8 mouse cellular contexts compared by ENCODE assay signal in the genomic region with DNA sequence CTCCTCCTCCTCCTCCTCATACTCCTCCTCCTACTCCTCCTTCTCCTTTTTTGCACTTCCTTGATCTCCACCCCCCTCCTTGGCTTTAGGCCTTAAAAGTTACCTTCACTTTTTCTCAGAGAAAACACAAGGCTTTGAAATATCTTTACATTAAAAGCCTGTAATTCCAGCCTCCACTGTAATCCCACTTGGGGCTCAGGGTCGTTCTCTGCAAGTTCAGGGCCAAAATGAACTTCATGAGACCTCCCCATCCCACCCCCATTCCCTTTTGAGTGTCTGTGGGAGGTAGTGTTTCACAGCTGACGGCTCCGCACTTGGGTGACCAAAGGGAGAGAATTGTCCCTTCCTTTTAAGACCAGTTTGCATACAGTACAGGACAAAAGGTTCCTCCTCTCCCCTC. TPM values are rescaled to one million over a fixed set of nuclear protein-coding genes. Genes with fewer than 3 reads are reported as not detected.
DNase-seq lines count a peak whose midpoint lies in the region; ATAC-seq and TF ChIP-seq lines count a peak whose summit lies in the region.

No protein-coding gene starts in this region.

- H3K4me2 ChIP-seq in intestine, embryonic 15.5 days (replicated peaks), result peak overlapping the region; percentile 86

- no peaks in the 10 kb centered on the region for H3K9me3 ChIP-seq in intestine, embryonic 15.5 days

- no peaks in the 10 kb centered on the region; the same call in 1 of the 2 replicates for H3K36me3 ChIP-seq in intestine, embryonic 15.5 days
- H3K36me3 ChIP-seq in small intestine, adult 2 months (ENCODE audit: control insufficient read depth, insufficient read depth, low read length), result peaks cover 5% of the 10 kb centered on the region

- TF ChIP-seq CTCF in small intestine, adult 2 months (IDR thresholded peaks at IDR 0.05; ENCODE audit: extremely low read depth, insufficient read length, insufficient replicate concordance, low read depth, low read length), result no peak

- no peak for TF ChIP-seq POLR2A in small intestine, adult 2 months (IDR thresholded peaks at IDR 0.05; ENCODE audit: low read depth, low read length)

- H3K4me3 ChIP-seq in intestine, embryonic 15.5 days (replicated peaks), result no peak overlapping the region
- H3K4me3 ChIP-seq in small intestine, adult 2 months (ENCODE audit: low read depth, low read length), result peak overlapping the region; percentile 77; the same call in 1 of the 2 replicates

- H3K4me1 ChIP-seq in intestine, embryonic 15.5 days (replicated peaks), result 0 out of 2 replicates have a peak, but pooled peaks cover 5% of the 10 kb centered on the region
- H3K4me1 ChIP-seq in small intestine, adult 2 months (ENCODE audit: control insufficient read depth, insufficient read depth, insufficient read length, low read length), result no peaks in the 10 kb centered on the region; the same call in none of the 2 replicates

- H3K27ac ChIP-seq in intestine, embryonic 15.5 days, result peak overlapping the region; percentile 62
- no peak overlapping the region for H3K27ac ChIP-seq in small intestine, adult 2 months (ENCODE audit: insufficient read depth, low read depth, low read length)

- no peak for ATAC-seq in intestine, embryonic 15.5 days

- no peaks in the 10 kb centered on the region for H3K27me3 ChIP-seq in intestine, embryonic 15.5 days (replicated peaks)
- no peaks in the 10 kb centered on the region for H3K27me3 ChIP-seq in small intestine, adult 2 months (ENCODE audit: control insufficient read depth, insufficient read depth, low read length)

- DNase-seq in embryo, embryonic 10.5 days (ENCODE audit: low spot score), result peak; percentile 8
- DNase-seq in embryo, embryonic 10 days (ENCODE audit: low spot score), result no peak
- peak; percentile 3 for DNase-seq in lung, postnatal 10 days
- DNase-seq in lung, postnatal 14 days, result no peak
- no peak for DNase-seq in adrenal gland, postnatal 25 days
- DNase-seq in frontal cortex, postnatal 25 days (ENCODE audit: low spot score in 2 of 2), result no peak

- no peak overlapping the region for H3K9ac ChIP-seq in intestine, embryonic 15.5 days

- 32% methylated on average over 3 of the region's 3 CpGs for WGBS in intestine, embryonic 15.5 days
- WGBS in small intestine, adult 2 months, result 43% methylated on average over 3 of the region's 3 CpGs

RNA-seq across cellular contexts. Expression of a gene that starts 0.2 kb away (rescaled TPM):
- 48.1 and 49.5 TPM in 2 replicates for polyA plus RNA-seq in intestine, embryonic 15.5 days (2015; fragmentation: Nextera tagmentation; extraction: Ambion mirVana)
- polyA plus RNA-seq in small intestine, adult 2 months (2012; rRNA removed), result 6.9 and 8.2 TPM in 2 replicates
- total RNA-seq in adrenal gland, postnatal 25 days (2021), result 47.5 and 61.7 TPM in 2 replicates

RNA-seq across cellular contexts. Expression of a gene that starts 47.5 kb away (rescaled TPM):
- 187 and 218 TPM in 2 replicates for polyA plus RNA-seq in intestine, embryonic 15.5 days (2015; fragmentation: Nextera tagmentation; extraction: Ambion mirVana)
- 301 and 397 TPM in 2 replicates for polyA plus RNA-seq in small intestine, adult 2 months (2012; rRNA removed)
- 217 and 256 TPM in 2 replicates for total RNA-seq in adrenal gland, postnatal 25 days (2021)

RNA-seq across cellular contexts. Expression of a gene that starts 55.6 kb away (rescaled TPM):
- 11.6 and 15.5 TPM in 2 replicates for polyA plus RNA-seq in intestine, embryonic 15.5 days (2015; fragmentation: Nextera tagmentation; extraction: Ambion mirVana)
- 246 and 260 TPM in 2 replicates for polyA plus RNA-seq in small intestine, adult 2 months (2012; rRNA removed)
- total RNA-seq in adrenal gland, postnatal 25 days (2021), result 639 and 861 TPM in 2 replicates

Comparison
In these comparisons a context has a peak if more than half of its experiments do, and no peak if none do; other contexts are left out.
1. DNase-seq: peak in embryo, embryonic 10.5 days (single experiment) and lung, postnatal 10 days (single experiment); none in embryo, embryonic 10 days (single experiment), lung, postnatal 14 days (single experiment), adrenal gland, postnatal 25 days (single experiment) and frontal cortex, postnatal 25 days (0 of 2).
2. RNA of a gene that starts 55.6 kb away (polyA plus RNA-seq): 246 to 260 TPM in small intestine, adult 2 months; 11.6 to 15.5 TPM in intestine, embryonic 15.5 days; every median in the first group is over 10 times any median in the second.